Mouse (Mus musculus) kidney, adult 2 months (tissue): ENCODE measurements at regions not wholly inside any gene's neighbourhood (a gene's known extent, or its start where the extent isn't known, plus 50 kb on each side); places are given as distances from the start of the nearest gene placed in this dataset.

Source experiments
- DNase-seq: peaks from one replicate; pipeline ENCODE4 v3.0.0; 2021
- H3K27ac ChIP-seq: fragments of 200-500 bp; 2 replicates; pipeline ENCODE4 v1.5.1; 2012; ENCODE audit warnings: low read depth, low read length, control low read depth, inconsistent platforms; ENCODE audit not compliant: insufficient read depth
- H3K27me3 ChIP-seq: fragments of 200-500 bp; replicated peaks from 2 replicates; pipeline ENCODE4 v1.6.1; 2012; ENCODE audit warnings: mild to moderate bottlenecking, moderate library complexity, low read length, inconsistent platforms; ENCODE audit not compliant: control insufficient read depth, insufficient read depth
- H3K36me3 ChIP-seq: fragments of 200-500 bp; 2 replicates; pipeline ENCODE4 v1.6.1; 2012; ENCODE audit warnings: mild to moderate bottlenecking, moderate library complexity, low read length, inconsistent platforms; ENCODE audit not compliant: control insufficient read depth, insufficient read depth
- H3K4me1 ChIP-seq: fragments of 200-500 bp; 2 replicates; pipeline ENCODE4 v1.6.1; 2011; ENCODE audit warnings: low read length; ENCODE audit not compliant: control insufficient read depth, insufficient read depth
- H3K4me3 ChIP-seq: fragments of 200-500 bp; 2 replicates; pipeline ENCODE4 v1.5.1; 2011; ENCODE audit warnings: mild to moderate bottlenecking, low read depth, low read length, control low read depth; ENCODE audit not compliant: insufficient read depth
- CTCF ChIP-seq: fragments of 200-500 bp; conservative IDR thresholded peaks from 2 replicates; pipeline ENCODE4 v1.5.1; 2011; ENCODE audit warnings: low read depth, mild to moderate bottlenecking, control low read depth, low read length, moderate library complexity, mixed read lengths; ENCODE audit not compliant: insufficient read depth, insufficient read length
- POLR2A ChIP-seq: fragments of 200-500 bp; IDR thresholded peaks from one replicate; pipeline ENCODE4 v1.6.1; 2011; ENCODE audit warnings: low read depth, low read length, control low read depth
- WGBS: fragments of 180-500 bp; shearing (Covaris S2); methylation state at CpG from one replicate; pipeline ENCODE4 v1.1.7; 2018; 5-methylcytosine and 5-hydroxymethylcytosine counted together

- Histone ChIP-seq H3K27ac (no peak overlapping the region), H3K27me3 (no peaks in the 10 kb centered on the region), H3K4me1 (no peaks in the 10 kb centered on the region), H3K4me3 (no peak overlapping the region), H3K36me3 (no peaks in the 10 kb centered on the region)
- TF ChIP-seq CTCF (no peak), POLR2A (no peak)
- 83% methylated on average over 8 of the region's 8 CpGs for WGBS
- DNase-seq, result no peak
These were observed 171.3 kb upstream of the Frmd6 start for GRCm38 (mm10) chr12:70653971-70654370.

GRCm38 (mm10) chr12:70654546-70654945, 170.8 kb upstream of the Frmd6 start:
- Histone ChIP-seq H3K4me3 (no peak overlapping the region), H3K27ac (no peak overlapping the region), H3K36me3 (no peaks in the 10 kb centered on the region), H3K4me1 (no peaks in the 10 kb centered on the region), H3K27me3 (no peaks in the 10 kb centered on the region)
- TF ChIP-seq CTCF (no peak), POLR2A (no peak)
- WGBS, result 73% methylated on average over 3 of the region's 3 CpGs
- DNase-seq, result peak; percentile 31

GRCm38 (mm10) chr12:70655411-70655811, 169.9 kb upstream of the Frmd6 start:
- TF ChIP-seq POLR2A, result no peak
- TF ChIP-seq CTCF, result no peak
- DNase-seq, result no peak
- H3K36me3 ChIP-seq, result no peaks in the 10 kb centered on the region
- no peak overlapping the region for H3K4me3 ChIP-seq
- no peak overlapping the region for H3K27ac ChIP-seq
- WGBS, result 98% methylated on average over 2 of the region's 2 CpGs
- no peaks in the 10 kb centered on the region for H3K4me1 ChIP-seq
- no peaks in the 10 kb centered on the region for H3K27me3 ChIP-seq

- no peak for DNase-seq
- Histone ChIP-seq H3K27me3 (no peaks in the 10 kb centered on the region), H3K4me3 (no peak overlapping the region), H3K27ac (no peak overlapping the region), H3K4me1 (no peaks in the 10 kb centered on the region), H3K36me3 (no peaks in the 10 kb centered on the region)
- no peak for TF ChIP-seq CTCF
- no peak for TF ChIP-seq POLR2A
- WGBS, result 71% methylated on average over 8 of the region's 8 CpGs
These were observed 169.3 kb upstream of the Frmd6 start for GRCm38 (mm10) chr12:70655900-70656544.

- Histone ChIP-seq H3K36me3 (no peaks in the 10 kb centered on the region), H3K27ac (no peak overlapping the region), H3K4me3 (no peak overlapping the region), H3K27me3 (no peaks in the 10 kb centered on the region), H3K4me1 (no peaks in the 10 kb centered on the region)
- DNase-seq, result no peak
- no peak for TF ChIP-seq CTCF
- TF ChIP-seq POLR2A, result no peak
- WGBS, result 57% methylated on average over 7 of the region's 7 CpGs
These were observed 168.4 kb upstream of the Frmd6 start for GRCm38 (mm10) chr12:70656805-70657492.

GRCm38 (mm10) chr12:70657493-70657810, 167.9 kb upstream of the Frmd6 start:
- no peak for DNase-seq
- no peaks in the 10 kb centered on the region for H3K27me3 ChIP-seq
- no peak for TF ChIP-seq CTCF
- TF ChIP-seq POLR2A, result no peak
- WGBS, result 88% methylated on average over 3 of the region's 3 CpGs
- no peaks in the 10 kb centered on the region for H3K4me1 ChIP-seq
- H3K36me3 ChIP-seq, result no peaks in the 10 kb centered on the region
- H3K4me3 ChIP-seq, result no peak overlapping the region
- no peak overlapping the region for H3K27ac ChIP-seq

GRCm38 (mm10) chr12:70658106-70658505, 167.2 kb upstream of the Frmd6 start:
- 92% methylated on average over 5 of the region's 5 CpGs for WGBS
- no peaks in the 10 kb centered on the region for H3K4me1 ChIP-seq
- no peak overlapping the region for H3K27ac ChIP-seq
- no peak overlapping the region for H3K4me3 ChIP-seq
- H3K27me3 ChIP-seq, result no peaks in the 10 kb centered on the region
- no peak for DNase-seq
- TF ChIP-seq CTCF (no peak), POLR2A (no peak)
- H3K36me3 ChIP-seq, result no peaks in the 10 kb centered on the region
